Mouse (Mus musculus) liver, embryonic 14.5 days (tissue): ENCODE data around the gene Polr3gl.

Experiments
- CTCF ChIP-seq: IDR thresholded peaks from 2 replicates; pipeline ENCODE4 v1.5.1; 2016; ENCODE audit warnings: antibody characterized with exemption, low read depth, control low read depth
- EP300 ChIP-seq: IDR thresholded peaks from 2 replicates; pipeline ENCODE4 v1.6.1; 2016; ENCODE audit warnings: antibody characterized with exemption, low read depth

DNA sequence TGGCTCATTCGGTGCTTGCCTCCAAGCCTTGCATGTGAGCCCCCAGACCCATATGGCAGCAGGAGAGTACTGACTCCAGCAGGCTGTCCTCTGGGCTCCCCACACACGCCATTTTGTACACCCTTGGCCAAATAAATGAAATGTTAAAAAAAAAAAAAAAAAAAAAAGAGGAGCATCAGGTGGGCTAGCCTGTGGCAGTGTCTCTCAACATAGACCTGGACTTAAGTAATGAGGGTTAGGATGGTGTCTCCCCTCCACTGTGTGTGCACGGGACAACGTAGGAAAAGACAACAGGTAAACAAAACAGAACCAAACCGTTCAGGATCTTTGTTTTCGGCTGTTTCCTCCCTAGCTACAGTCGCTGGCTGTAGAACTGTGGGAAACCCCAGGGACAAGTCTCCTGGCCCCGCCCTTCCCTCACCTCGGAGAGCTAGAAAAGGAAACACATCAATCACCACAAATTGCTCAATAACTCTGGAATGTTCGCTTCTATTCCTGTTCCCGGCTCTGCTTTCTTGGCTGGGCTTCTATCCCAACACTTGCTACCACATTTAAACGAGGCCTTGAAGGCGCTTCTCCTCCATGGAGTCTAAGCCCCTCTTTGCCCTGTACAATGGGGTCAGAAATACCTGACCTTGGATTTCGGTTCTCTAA is 17.8 kb downstream of the Polr3gl start:
- TF ChIP-seq EP300, result no peak
- no peak for TF ChIP-seq CTCF
